Comparison of ENCODE assay signal across 25 mouse cellular contexts in the genomic region with DNA sequence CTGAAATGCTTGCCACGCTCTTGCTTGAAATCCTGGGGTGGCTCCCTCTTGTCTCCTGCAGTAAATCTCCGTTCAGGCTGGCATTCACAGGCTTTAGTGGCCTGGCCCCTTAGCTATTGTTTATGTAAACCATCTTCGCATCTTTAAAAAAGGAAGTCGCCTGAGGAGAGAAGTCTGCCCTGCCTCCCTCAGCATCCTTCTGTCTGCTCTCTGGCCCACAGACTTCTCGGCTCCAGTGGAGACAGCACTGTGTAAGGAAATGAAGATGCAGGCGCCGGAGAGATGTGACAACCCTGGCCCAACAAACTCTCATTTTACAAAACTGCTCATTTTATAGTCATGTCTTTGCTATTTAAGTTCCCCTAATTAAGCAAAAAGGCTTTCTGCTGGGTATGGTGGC. TPM values are rescaled to one million over a fixed set of nuclear protein-coding genes. Genes with fewer than 3 reads are reported as not detected.
"Had no signal": no experiment of that assay in that cellular context is flagged by ENCODE, and none has a peak within 500 bp of the region (broad histone marks: within the 10 kb centered on the region; RNA-seq: fewer than 3 reads in every experiment).

No protein-coding gene starts in this region.

- H3K9ac ChIP-seq: liver, embryonic 12.5 days; liver, embryonic 15.5 days; liver, postnatal 0 days; lung, embryonic 15.5 days; midbrain, embryonic 12.5 days; neural tube, embryonic 12.5 days had no signal

- H3K36me3 ChIP-seq: liver, embryonic 12.5 days; liver, embryonic 15.5 days; lung, embryonic 15.5 days; midbrain, embryonic 12.5 days; neural tube, embryonic 12.5 days had no signal

- H3K4me2 ChIP-seq: liver, embryonic 12.5 days; liver, embryonic 15.5 days; lung, embryonic 15.5 days; midbrain, embryonic 12.5 days; neural tube, embryonic 12.5 days had no signal

- ATAC-seq: liver, embryonic 12.5 days; liver, postnatal 0 days; lung, postnatal 0 days had no signal

- H3K9me3 ChIP-seq: liver, embryonic 12.5 days; liver, embryonic 15.5 days; lung, embryonic 15.5 days; neural tube, embryonic 12.5 days had no signal

- H3K27ac ChIP-seq: liver, embryonic 12.5 days; liver, embryonic 15.5 days; lung, embryonic 15.5 days; macrophage; midbrain, embryonic 12.5 days; neural tube, embryonic 12.5 days had no signal

- H3K4me3 ChIP-seq: liver, embryonic 12.5 days; liver, embryonic 15.5 days; lung, embryonic 15.5 days; megakaryocyte, embryonic 14.5 days; midbrain, embryonic 12.5 days; myocyte; neural tube, embryonic 12.5 days had no signal

- H3K4me1 ChIP-seq: lung, embryonic 15.5 days; midbrain, embryonic 12.5 days; neural tube, embryonic 12.5 days had no signal

- H3K27me3 ChIP-seq: liver, embryonic 12.5 days; liver, embryonic 15.5 days; lung, embryonic 15.5 days; megakaryocyte, embryonic 14.5 days; midbrain, embryonic 12.5 days; neural tube, embryonic 12.5 days had no signal

- DNase-seq: liver, postnatal 0 days; lung, adult 2 months; lung, postnatal 14 days; lung, postnatal 36 days; midbrain, embryonic 14.5 days; retina, postnatal 1 day; right cerebral cortex, adult 18-20 months; right cerebral cortex, postnatal 25 days; right cerebral cortex, postnatal 4 days; spleen, adult 18-20 months; thymus, adult 2 months; thymus, postnatal 25 days; thymus, postnatal 4 days had no signal

RNA-seq across cellular contexts. Expression of a gene that starts 50.3 kb away (rescaled TPM):
- polyA plus RNA-seq: liver, embryonic 15.5 days; liver, postnatal 0 days; lung, embryonic 15.5 days; lung, postnatal 0 days; macrophage; midbrain, embryonic 14.5 days; myocyte; neural tube, embryonic 12.5 days; neural tube, embryonic 14.5 days; stomach, embryonic 14.5 days; stomach, embryonic 16.5 days had no signal
